Mouse (Mus musculus) layer of hippocampus, adult 9-11 months (tissue): Measurements from ENCODE around the gene Krt7.

ENCODE experiments used
- DNase-seq: peaks from one replicate; pipeline ENCODE4 v3.0.0; 2022

Gene Krt7

GRCm38 (mm10) chr15:101378646-101379045, 32.2 kb upstream of the Krt7 start:
- no peak for DNase-seq

- no peak for DNase-seq
Observed at GRCm38 (mm10) chr15:101381758-101382157, 29.1 kb upstream of the Krt7 start.

GRCm38 (mm10) chr15:101382811-101383210, 28.0 kb upstream of the Krt7 start:
- no peak for DNase-seq

- DNase-seq, result no peak
Observed at GRCm38 (mm10) chr15:101384610-101385009, 26.2 kb upstream of the Krt7 start.

DNA sequence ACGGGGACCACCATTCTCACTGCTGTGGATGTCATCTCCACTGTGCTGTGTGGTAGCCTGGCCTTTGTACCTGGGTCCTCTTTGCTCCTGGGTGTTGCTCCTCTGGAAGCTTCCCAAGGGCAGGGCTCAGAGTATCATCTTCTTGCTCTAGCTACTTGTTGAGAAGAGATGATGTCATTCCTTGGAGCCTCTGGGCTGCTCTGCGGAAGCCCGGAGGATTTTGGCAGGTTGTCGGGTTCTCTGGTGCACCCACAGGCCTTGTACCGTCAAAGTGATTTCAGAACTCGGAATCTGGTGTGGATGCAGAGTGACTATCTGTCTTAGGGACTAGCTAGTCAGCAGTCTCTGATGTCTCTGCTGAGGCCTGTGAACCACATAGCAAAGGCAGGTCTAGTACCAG, 25.8 kb upstream of the Krt7 start:
- DNase-seq, result no peak

DNA sequence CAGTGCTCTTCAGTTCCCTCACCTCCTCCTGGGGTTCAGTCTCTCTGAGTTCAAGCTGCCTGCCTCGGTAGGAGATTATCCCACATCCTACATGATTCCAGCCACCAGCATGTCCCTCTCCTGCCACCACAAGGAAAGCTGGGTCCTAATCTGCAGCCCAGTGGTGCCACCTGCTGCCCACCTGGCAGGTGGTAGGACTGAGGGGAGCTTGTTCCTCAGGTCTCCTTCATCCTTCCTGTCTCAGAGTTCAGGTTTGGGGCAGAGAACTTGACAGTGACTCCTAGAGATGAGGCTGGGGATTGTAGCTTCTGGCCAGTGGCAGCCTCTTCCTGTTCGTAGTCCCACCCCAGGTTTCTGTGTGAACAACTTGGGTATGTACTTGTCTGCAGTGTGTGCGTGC, 23.7 kb upstream of the Krt7 start:
- no peak for DNase-seq

- no peak for DNase-seq
Observed at GRCm38 (mm10) chr15:101388034-101388541, 22.8 kb upstream of the Krt7 start.

GRCm38 (mm10) chr15:101390203-101390602, 20.6 kb upstream of the Krt7 start:
- DNase-seq, result no peak

DNA sequence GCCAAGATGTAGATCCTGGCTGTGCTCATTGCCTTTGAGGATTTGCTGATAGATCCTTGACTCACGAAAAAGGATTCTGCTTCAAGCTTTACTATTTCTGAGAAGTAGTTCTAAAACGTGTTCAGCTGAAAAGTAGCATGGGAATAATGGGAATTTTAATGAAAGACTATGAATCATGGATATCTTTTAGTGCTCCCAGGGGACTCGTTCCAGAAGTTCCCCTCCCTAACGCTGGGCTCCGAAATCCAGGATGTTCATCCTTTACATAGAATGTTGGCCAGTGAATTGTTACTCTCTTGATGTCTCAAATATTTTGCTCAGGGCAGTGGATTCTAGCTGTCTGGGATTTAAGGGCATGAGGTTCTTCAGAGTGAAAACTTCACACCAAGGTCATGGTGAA, 18.6 kb upstream of the Krt7 start:
- no peak for DNase-seq

- no peak for DNase-seq
Observed at GRCm38 (mm10) chr15:101394908-101395307, 15.9 kb upstream of the Krt7 start.

- DNase-seq, result no peak
Observed at GRCm38 (mm10) chr15:101396466-101396865, 14.4 kb upstream of the Krt7 start.

GRCm38 (mm10) chr15:101396921-101397320, 13.9 kb upstream of the Krt7 start:
- no peak for DNase-seq

DNA sequence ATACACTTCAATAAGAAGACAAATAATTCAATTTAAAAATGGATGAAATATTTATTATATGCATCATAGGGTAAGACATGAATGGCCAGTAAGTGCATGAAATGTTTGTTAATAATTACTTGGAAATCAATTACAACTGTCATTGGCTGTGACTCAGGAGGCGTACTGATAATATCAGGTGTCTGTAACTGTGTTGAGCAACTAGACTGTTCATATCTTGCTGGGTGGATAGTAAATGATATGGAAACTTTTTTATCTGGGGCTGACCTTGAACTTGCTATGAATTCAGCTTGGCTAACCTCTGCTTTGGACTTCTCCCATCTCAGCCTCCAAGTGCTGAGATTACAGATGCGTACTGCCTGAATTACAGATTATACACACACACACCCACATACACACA, 13.2 kb upstream of the Krt7 start:
- DNase-seq, result no peak

GRCm38 (mm10) chr15:101398269-101398668, 12.6 kb upstream of the Krt7 start:
- no peak for DNase-seq

GRCm38 (mm10) chr15:101412188-101412587, 1.3 kb downstream of the Krt7 start:
- DNase-seq, result no peak

GRCm38 (mm10) chr15:101413916-101414635, 3.2 kb downstream of the Krt7 start:
- DNase-seq, result no peak

DNA sequence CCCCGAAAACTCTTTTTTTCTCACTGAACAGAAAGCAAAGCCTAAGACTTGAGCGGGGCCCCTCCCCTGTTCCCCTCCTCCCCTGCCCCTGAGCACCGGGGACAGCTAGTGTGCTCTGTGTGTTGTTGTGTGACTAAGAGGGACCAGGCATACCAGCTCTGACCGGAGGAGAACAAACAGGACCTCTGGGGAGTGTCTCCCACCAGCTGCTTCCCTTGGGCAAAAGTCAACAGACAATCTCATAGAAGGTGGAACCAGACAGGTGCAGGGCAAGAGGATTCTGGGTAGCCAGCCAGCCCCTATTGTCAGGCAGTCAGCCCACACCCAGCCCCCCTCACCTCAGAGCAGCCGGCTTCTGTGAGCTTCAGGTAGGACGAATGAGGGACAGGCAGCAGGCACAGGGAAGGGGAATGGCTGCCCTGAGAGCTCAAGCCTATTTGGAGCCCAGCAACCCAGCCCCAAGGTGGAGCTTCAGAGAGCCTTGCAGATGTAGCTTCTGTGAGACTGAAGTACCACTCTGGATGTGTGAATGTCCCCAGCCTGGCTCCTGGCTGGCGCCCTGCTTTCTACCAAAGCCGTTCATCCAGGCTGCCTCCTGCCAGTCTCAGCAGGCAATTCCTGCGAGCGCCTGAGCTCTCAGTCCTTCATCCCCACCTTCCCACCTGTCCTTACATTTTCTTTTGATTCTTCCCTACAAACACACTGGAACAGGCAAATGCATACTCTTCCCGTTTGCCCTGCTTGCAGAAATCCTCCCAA, 4.1 kb downstream of the Krt7 start:
- DNase-seq, result no peak

DNA sequence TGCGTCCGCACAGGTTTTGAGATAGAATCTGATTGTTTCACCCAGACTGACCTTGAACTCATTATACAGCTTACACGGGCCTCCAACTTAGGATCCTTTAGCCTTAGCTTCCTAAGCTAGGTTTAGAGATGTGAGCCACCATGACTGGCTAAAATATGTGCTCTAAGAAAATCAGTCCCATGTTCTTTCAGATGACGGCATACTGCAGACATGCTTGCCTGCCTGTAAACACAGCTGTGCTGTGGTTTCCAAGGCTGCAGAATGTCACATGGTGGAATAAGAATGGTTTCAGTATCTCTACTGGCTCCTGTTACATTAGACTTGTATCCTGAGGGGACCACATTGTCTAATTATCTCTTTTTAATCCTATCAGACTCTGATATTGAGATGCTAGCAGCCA, 8.1 kb downstream of the Krt7 start:
- DNase-seq, result peak; percentile 15

GRCm38 (mm10) chr15:101420903-101421302, 10.1 kb downstream of the Krt7 start:
- DNase-seq, result no peak

GRCm38 (mm10) chr15:101424914-101425313, 14.1 kb downstream of the Krt7 start:
- no peak for DNase-seq

GRCm38 (mm10) chr15:101436611-101437010, 25.8 kb downstream of the Krt7 start:
- DNase-seq, result no peak

GRCm38 (mm10) chr15:101438555-101438954, 27.7 kb downstream of the Krt7 start, which contains the start of gene Krt87:
TSS of gene Krt87 (minus strand) at chr15:101438804.
- DNase-seq, result no peak

GRCm38 (mm10) chr15:101440837-101441236, 30.0 kb downstream of the Krt7 start:
- peak; percentile 48 for DNase-seq

- no peak for DNase-seq
Observed at GRCm38 (mm10) chr15:101446572-101446971, 35.7 kb downstream of the Krt7 start.
